Mouse (Mus musculus) spleen, adult 2 months (tissue): ENCODE measurements around the gene Tmem236.

Experiments used
- CTCF ChIP-seq: fragments of 200-500 bp; IDR thresholded peaks from 2 replicates; pipeline ENCODE4 v1.5.1; 2011; ENCODE audit warnings: mild to moderate bottlenecking, inconsistent platforms; ENCODE audit not compliant: insufficient read depth, insufficient read length, insufficient replicate concordance; ENCODE audit errors: extremely low read depth
- POLR2A ChIP-seq: fragments of 200-500 bp; IDR thresholded peaks from 2 replicates; pipeline ENCODE4 v1.6.1; 2011; ENCODE audit warnings: low read depth, low read length, inconsistent platforms

DNA sequence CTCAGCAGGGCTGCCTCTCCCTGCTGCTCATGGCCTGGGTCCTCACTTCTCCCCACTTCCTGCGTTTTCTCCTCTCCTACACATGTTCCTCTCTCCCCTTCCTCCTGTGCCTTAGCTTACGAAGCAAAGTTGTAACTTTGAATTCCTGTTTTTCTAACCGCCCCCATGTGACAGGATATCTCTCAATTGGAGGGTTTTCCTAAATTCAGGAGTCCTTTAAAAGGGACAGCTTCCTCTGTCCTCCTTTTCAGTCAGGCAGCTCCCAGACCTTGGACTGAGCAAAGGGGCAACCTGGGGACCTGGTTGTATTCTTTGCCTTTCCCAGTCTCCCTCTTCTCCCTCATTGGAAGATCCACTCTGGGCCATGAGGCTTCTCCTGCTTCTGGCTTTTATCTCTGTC is 54.8 kb downstream of the Tmem236 start, which contains the start of gene Mrc1:
- TF ChIP-seq CTCF (no peak), POLR2A (no peak)
